Mouse (Mus musculus) left cerebral cortex, adult 9 months (tissue): ENCODE results near the gene Actrt3.
A peak's percentile ranks its signal among the peaks of the same experiment; 100 is the strongest.

Experiments
- DNase-seq, 2 experiments: peaks; one replicate each; pipeline ENCODE4 v3.0.0; 2022; ENCODE audit warnings: low spot score in 2 of 2

Actrt3 gene

DNA sequence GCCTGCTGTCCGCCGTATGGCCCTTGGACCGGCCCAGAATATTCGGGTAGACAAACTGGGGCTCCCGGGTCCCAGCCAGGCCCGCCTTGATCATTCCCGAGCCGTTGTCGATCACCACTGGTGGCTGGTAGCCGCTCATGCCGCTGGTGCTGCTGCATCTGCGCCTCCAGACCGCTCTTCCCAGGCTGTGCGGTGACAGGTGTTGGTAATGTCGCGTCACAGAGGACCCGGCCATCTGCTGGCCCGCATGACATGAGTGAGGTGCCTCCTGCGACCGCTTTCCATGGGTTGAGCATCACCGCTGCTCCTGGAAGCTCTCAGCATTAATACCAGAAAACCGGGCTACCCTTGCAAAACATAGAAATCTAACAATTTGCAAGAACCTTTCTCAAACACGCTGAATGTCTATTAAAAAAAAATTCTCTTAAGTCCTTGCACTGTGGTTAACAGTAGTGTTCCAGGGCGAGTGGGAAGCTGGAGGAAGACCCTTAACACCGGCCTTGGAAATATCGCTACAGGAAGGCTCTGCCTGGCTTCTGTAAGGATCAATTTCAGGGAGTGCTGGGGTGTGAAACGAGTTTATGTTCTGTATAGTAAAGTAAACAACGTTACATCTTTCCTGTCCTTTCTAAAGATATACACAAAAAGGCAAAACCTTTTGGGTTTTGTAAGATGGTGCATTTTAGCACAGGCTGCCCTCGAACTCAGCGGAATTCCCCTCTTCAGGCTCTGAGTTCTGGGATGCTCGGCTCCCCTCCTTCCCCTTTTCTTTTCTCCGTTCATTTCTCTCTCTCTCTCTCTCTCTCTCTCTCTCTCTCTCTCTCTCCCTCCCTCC lies at the start of gene Actrt3:
Gene Actrt3 (minus strand): TSS at position 229 of the 835 bp plus-strand sequence.
- DNase-seq: peak in 1 of 2 experiments; percentile 56

DNA sequence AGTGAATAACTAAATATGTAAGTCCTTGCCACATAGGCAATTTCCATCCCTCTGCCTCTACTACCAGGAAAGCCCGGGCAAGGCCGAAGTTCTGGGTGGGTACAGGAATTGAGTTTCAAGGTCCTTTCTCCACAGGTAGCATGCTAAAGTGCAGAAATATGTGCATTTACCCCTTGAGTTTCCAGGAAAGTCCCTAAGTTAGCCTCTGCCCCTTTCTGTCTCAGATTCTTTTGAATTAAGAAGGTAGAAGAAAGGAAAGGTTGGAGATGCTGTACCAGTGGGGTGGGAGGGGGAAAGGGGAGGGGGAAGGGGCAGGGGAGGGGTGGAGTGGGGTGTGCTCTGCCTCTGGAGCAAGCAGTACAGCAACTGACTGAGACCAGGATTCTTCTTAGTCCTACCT lies 48.7 kb upstream of the Actrt3 start:
- no peak for DNase-seq

DNA sequence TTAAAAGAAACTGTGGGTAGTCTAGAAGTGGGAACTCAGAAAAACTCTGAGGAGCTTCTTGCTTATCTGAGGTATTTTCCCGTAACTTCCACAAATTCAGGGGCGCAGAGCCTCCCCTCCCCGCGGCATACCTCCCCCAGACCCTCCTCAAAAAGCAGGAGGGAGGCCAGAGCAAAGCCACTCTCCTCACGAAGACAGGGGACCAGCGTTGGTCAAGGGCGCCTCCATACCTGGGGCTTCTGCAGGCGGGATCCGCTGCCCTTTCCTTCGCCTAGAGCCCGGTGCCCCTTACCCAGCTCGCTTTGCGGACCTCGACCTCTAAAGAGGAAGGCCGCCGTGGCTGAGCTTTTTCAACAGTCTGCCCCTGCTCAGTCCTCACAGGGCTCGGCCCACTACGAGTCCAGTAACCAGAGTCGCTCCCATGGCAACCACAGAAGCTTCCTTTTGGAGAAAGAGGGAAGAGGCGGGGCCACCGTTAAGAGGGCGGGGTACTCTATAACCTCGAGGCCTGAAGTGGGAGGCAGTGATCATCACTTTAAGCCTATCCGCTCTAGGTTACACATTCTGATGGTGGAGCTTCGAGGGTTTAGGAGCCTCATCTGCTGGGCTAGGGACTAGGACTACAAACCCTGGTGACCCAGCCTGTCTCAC lies 47.8 kb upstream of the Actrt3 start, which contains the start of gene Lrrc34:
Gene Lrrc34 (minus strand): TSS at position 430 of the 651 bp plus-strand sequence.
- no peak for DNase-seq

DNA sequence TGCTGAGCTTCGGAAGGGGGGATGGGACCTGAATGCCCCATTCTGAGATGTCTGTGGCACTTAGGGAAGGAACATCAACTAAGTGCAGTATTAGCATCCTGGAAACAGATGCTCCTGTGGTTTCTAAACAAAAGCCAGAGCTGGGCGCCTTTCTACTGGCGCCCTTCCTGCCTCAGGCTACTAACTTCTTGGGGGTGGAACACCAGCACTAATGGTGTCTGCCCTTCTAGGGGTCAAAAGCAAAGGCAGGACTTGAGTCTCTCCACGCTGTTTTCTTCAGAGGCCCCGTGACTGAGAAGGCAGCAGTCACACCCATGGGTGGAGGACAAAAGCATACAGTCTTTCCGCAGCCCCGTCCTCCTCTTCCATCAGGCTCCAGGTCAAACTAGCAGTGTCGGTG lies 47.0 kb upstream of the Actrt3 start:
- DNase-seq: no peak

DNA sequence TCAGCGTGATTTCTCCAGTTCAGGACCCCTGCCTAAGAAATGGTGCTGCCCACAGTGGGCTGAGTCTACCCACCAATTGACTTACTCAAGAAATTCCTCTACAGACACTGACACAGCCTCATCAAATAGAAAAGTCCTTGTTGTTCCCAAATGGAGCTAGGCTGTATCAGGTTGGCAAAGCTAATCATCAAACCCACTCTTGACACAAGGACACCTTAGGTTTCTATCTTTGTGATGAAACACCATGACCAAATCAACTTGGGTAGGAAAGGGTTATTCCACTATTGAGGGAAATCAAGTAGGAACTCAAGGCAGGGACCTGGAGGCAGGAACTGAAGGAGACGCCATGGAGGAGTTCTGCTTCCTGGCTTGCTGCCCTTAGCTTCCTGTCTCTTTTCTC lies 44.5 kb upstream of the Actrt3 start, which contains the start of gene Lrriq4:
Gene Lrriq4 (plus strand): TSS at position 301 of the 400 bp plus-strand sequence.
- DNase-seq: no peak

DNA sequence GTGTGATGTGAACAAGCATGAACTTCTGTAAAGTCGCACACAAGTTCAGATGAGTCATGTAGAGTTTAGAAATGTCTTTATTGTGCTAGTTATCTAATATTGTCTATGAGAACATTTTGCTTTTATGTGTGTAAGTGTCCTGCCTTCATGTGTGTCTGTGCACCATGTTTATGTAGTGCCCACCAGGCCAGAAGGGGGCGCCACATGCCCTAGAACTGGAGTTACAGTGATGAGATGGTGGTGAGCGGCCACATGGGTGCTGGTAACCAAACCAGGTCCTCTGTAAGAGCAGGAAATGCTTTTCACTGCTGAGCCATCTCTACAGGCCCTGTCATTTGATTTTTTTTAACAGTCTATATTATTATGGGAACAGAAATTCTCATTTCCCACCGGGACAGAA lies 35.9 kb upstream of the Actrt3 start:
- no peak for DNase-seq

DNA sequence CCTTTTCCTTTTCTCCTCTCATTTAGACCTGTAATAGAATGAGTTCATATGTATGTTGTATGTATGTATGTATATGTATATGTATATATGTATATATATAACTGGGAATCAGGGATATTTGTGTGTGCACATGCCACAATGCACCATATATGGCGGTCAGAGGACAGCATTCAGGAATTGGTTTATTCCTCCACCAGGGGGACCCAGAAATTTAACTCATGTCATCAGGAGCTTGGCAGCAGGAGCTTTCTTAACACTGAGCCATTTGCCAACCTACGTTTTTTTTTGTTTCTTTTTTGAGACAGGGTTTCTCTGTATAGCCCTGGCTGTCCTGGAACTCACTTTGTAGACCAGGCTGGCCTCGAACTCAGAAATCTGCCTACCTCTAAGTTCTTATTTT lies 33.9 kb upstream of the Actrt3 start:
- DNase-seq: no peak

DNA sequence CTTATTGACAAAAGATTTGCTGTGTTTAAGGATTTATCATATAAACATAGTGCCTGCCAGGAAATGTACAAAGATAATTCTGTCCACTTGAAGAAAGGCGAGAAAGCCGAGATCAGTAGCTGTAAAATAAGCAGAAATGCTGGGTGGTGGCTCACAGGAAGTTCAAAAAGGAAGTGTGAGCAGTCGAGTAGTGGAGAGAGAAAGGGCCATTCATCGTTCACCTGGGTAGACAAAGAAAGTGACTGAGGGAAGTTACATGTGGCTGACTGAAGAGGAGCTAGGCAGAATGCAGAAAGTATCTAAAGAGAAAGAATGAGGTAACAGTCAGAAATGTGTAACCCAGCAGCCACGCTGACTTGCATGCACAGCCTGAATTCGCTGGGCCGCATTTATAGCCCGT lies 20.4 kb upstream of the Actrt3 start:
- DNase-seq: no peak

DNA sequence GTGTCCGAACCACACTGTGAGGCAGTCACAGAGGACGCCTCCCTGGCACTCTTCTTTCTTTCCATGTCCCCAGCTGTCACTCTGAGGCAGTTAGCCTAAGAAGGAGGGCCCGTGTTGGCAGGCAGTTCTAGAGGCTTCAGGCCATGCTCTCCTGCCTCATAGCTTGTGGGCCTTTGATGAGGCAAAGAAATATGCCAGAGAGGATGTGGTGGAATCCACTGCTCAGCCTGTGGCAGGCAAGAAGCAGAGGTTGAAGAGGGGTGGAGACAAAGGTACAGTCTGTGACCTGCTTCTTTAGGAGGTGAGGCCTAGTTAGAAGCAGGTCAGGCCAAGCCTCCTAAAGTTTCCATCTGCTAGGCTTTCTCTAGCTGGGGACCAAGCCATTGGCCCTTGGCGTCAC lies 11.2 kb upstream of the Actrt3 start:
- no peak for DNase-seq

DNA sequence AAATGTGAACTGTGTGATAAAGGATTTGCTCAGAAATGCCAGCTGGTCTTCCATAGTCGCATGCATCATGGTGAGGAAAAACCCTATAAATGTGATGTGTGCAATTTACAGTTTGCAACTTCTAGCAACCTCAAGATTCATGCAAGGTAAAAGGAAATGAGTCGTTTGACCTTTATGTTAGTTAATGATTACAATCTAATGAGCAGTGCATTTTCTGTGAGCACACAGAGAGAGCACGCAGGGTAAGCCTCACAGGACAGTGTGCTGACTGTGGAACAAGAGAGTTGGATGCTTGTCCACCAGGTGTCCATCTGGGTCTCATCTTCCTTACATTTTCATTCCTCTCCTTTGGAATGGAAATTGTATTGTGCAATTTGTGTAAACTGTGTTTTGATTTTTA lies 9.3 kb upstream of the Actrt3 start:
- DNase-seq: no peak

DNA sequence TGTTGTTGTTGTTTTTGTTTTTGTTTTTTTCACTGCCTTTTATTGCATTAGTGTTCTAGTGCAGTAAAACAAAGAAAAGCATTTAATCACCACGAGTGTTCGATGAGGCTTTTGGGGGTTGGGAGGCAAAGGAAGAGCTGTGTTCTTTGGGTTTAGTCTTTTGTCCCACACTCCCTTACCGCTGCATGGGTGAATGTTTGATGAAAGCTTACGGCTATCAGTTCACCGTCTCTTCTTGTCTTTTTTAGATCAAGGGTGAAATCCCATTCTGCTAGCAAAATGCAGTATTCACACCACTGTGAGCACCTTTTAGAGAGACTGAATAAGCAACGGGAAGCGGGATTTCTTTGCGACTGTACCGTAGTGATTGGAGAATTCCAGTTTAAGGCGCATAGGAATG lies 3.5 kb upstream of the Actrt3 start:
- no peak for DNase-seq

DNA sequence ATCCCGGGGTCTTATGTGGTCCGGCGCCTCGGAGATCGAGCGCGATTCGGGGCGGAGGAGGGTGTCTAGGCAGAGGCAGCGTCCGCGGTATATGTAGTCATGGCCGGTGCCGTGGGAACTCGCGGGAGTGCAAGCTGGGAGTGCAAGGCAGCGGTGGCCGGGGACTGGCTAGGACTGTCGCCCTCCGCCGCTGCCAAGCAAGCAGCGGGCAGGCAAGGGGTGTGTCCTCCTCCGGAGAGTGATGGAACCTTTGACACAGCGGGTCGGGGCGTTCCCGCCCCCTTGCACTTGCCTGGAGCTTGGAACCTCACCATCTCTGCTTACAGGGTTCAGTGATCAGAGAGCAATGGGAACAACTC lies 3.0 kb upstream of the Actrt3 start:
- no peak for DNase-seq

DNA sequence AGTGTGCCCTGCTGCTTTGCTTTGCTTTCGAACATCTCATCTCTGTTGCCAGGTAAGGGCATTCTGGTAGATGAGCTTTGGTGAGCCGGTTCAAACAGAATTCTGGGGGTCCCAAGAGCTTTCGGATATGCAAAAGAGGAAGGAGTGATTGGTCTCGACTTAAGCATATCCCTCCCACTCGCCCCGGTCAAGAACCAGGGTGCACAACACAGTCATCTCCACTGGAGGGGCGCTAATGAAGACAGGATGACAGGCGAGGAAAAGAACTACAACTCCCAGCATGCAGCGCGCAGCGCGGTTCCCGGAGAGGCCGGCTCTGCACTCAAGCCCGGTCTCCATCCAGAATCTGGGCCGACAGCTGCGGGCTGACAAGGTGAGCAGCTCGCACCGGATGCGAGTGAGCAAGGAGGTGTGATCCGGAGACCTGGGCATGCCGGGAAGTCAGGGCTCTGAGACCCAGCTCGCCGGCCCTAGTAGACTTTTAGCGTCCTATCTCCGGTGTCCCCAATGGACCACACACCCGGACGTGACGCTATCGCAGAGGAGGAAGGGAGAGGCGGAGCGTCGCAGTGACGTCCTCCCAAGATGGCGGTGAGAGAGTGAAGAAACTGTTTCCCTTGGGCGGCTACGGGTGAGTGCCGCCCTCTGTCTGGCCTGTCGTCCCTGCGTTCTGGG lies 2.5 kb upstream of the Actrt3 start, which contains the start of gene Mynn:
Gene Mynn (plus strand): TSS at position 1 of the 675 bp plus-strand sequence.
- DNase-seq: peak; percentile 92 to 97

DNA sequence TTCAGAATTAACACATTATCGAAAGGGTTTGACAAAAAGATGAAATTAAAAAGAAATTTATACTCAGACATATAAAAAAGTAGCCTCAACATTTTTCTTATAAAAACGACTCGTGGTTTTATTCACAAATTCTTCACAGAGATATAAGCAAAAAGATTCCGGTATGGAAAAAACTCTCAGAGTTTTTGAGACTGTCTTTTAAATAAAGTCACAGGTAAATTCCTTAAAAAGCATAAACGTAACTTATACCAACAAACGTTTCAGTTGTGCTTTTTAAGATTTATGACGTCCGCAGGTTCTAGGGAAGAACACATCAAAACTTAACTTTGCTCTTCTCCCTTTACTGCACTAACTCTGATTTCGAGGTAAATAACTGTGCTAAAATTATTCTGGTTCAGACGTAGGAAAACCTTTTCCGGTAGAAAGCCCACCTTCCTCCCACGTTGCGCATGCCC lies 1.9 kb upstream of the Actrt3 start:
- DNase-seq: no peak

DNA sequence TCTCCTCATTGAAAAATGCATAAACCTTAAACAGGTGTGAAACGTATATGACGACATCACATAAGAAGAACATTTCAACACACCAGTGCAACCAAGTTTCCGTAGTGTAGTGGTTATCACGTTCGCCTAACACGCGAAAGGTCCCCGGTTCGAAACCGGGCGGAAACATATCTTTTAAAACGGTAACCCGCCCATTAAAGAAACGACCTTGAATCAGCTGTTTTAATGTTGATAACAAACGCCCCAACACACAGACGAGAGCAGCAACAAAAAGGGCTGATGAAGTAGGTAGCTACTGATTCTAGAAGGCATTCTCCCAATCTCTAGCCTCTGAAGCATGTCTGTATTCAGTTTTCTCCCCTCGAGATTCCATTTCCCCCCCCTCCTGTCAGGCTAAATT lies 1.4 kb upstream of the Actrt3 start:
- DNase-seq: peak in 1 of 2 experiments; percentile 94

DNA sequence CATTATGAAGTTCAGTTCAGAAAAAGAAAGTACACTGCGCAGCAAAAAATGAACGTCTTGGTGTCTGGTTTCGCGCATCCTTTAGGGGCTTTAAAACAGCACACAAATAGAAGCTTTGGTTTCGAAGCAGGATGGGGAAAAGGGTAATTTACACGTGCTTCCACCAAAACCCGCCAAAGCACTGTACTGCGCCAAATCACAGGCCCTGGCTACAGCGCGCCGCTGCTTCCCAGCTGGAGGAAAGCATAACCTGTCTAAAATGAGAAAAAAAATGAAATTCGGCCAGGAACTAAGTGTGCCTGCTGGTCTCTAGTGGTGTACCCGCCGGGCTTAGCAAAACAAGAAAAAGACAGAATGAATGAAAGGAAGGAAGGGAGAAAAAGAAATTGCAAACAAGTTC lies 978 bp upstream of the Actrt3 start:
- DNase-seq: peak in 1 of 2 experiments; percentile 48

DNA sequence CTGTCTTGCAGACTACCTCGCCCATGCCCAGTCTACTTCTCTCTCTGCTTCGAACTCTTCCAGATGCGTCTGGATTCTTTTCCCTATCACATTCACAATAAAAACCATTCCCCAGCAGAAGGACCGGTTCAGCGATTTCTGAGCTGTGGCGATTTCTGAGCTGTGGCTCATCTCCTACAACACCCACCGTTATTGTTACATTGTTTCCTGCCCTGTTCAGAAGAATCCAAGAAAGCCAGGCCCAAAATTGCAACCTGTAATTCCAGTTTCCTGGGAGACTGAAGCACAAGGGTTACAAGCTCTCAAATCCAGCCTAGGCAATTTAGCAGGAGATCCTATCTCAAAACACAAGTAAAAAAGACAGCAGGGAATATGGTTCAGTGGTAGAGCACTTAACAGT lies 2.5 kb downstream of the Actrt3 start:
- DNase-seq: no peak

DNA sequence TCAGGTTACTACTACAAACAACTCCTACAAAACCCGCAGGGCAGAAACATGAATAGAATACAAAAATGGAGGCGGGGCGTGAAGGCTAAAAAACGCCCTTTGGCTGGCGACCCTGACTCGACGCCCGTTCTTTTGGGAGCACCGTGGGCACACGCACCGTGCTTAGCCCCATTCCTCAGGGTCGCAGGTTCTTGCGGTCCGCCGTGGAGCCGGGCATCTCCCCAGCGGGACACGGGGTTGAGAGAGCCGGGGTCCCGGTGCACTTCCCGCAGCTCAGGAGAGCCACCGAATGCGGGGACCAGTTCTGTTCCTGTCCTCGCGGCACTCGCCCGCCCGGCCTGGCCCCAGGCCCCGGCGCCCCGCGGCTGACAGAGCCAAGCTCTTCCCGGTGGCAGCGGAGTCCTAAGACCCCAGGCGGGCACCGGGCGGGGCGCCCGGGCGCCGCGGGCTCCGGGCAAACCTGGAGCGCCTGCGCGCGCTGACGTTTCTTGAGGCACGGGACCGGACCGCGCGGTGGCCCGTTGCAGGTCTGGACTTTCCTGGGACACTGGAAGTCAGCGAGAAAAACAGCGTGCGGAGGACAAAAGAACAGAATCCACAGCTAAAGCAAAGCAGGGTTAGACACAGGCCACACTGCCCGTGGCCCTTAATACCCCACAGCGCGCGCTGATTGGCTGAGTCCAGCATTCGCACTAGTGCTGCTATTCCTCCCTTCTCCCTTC lies 4.5 kb downstream of the Actrt3 start:
- DNase-seq: peak in 1 of 2 experiments; percentile 27

DNA sequence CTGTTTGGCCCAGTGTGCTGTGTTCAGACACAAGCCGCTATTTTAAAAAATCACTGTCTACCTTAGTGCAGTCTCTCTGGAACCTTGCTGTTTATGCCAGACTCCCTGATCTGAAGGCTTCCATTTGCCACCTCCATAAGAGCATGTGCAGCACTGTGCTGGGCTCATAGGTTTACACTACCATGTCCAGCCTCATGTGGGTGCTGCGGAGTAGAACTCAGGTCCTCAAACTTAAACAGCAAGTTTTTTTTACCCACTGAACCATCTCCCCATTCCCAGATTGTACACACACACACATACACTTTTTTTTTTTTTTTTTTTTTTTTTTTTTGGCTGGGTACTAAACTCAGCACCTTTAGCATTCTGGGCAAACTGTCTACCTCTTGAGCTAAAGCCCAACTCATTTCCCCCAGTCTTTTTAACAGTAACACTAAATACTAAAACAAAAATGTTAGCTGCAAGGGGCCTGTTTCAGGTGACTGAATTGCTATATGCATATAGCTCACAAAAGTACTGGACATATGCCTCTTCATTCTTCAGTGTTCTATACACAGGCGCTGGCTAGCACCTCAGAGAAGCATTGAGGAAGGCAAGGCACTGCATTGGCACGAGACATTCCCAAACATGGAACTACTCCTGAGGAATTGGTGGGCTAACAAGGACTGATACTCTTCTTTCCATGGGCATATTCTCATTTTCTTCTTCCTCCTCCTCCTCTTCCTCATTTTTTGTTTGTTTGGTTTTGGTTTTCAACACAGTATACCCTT lies 5.8 kb downstream of the Actrt3 start:
- no peak for DNase-seq

DNA sequence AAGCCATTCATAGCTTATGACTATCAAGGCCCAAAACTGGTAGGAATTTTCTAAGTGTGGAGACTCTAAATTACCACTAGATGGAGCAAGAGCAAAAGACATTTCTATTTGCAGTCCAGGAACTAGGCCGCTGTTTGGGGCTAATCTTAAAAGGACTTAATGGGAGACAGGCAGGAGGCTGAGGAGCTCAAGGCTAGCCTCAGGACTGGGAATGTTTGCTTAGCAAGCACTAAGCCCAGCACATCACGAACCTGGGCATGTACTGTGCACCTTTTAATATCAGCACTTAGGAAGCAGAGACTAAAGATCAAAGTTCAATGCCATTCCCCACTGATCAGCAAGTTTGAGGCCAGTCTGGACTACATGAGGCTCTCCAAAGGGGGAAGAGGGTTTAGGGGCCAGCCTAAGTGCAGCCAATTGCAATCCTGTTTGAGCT lies 7.3 kb downstream of the Actrt3 start:
- DNase-seq: peak in 1 of 2 experiments; percentile 34

DNA sequence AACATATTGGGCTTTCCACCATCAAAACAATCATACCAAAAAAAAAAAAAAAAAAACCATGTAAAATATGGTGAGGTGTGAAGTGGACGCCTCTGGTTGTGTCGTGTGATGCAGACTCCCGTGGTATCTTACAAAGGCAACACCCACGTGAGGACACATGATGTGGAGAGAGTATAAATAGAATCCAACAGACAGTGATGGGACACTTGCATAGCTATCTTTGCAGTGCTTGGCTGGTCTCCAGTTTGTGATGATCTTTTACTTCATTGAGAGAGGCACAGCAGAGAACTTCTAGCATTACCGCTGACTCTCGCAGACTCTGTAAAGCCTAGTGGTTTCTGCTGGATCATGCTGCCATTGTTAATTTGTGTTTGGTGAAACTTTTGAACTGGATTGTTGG lies 10.9 kb downstream of the Actrt3 start:
- DNase-seq: no peak
